Mouse (Mus musculus): ENCODE measurements around the gene Prph.
"Not testable (repeated sequence)": the region's sequence is repeated elsewhere in the genome, so short reads cannot be mapped to it uniquely, and the experiment has no call there.

Prph gene

GRCm38 (mm10) chr15:99033498-99034270 lies 21.3 kb upstream of the Prph start:
- DNase-seq (ENCODE audit: low read depth, low spot score) = no peak

- DNase-seq (ENCODE audit: low read depth, low spot score) = no peak
These were observed 19.5 kb upstream of the Prph start for GRCm38 (mm10) chr15:99035431-99035830.

- DNase-seq (ENCODE audit: low read depth, low spot score) = no peak
These were observed 18.6 kb upstream of the Prph start for GRCm38 (mm10) chr15:99036249-99036905.

- no peak for DNase-seq (ENCODE audit: low read depth, low spot score)
These were observed 16.9 kb upstream of the Prph start for GRCm38 (mm10) chr15:99038025-99038424.

- no peak for DNase-seq (ENCODE audit: low read depth, low spot score)
These were observed 16.2 kb upstream of the Prph start for GRCm38 (mm10) chr15:99038797-99039196.

GRCm38 (mm10) chr15:99039306-99039705 lies 15.7 kb upstream of the Prph start:
- no peak for DNase-seq (ENCODE audit: low read depth, low spot score)

- DNase-seq (ENCODE audit: low read depth, low spot score) = peak; percentile 64
These were observed 14.7 kb upstream of the Prph start for GRCm38 (mm10) chr15:99039996-99040919.

GRCm38 (mm10) chr15:99040920-99041856 lies 13.8 kb upstream of the Prph start:
- no peak for DNase-seq (ENCODE audit: low read depth, low spot score)

GRCm38 (mm10) chr15:99042334-99042733 lies 12.6 kb upstream of the Prph start:
- DNase-seq (ENCODE audit: low read depth, low spot score) = no peak

GRCm38 (mm10) chr15:99044854-99045253 lies 10.1 kb upstream of the Prph start:
- DNase-seq (ENCODE audit: low read depth, low spot score) = peak; percentile 87

GRCm38 (mm10) chr15:99045734-99046133 lies 9.2 kb upstream of the Prph start:
- not testable (repeated sequence) for DNase-seq (ENCODE audit: low read depth, low spot score)

- DNase-seq (ENCODE audit: low read depth, low spot score) = peak; percentile 85
These were observed 5.3 kb upstream of the Prph start for GRCm38 (mm10) chr15:99049473-99050253.

- DNase-seq (ENCODE audit: low read depth, low spot score) = peak; percentile 85
These were observed 1.6 kb upstream of the Prph start for GRCm38 (mm10) chr15:99053373-99053772.

- DNase-seq (ENCODE audit: low read depth, low spot score) = peak; percentile 61
These were observed 562 bp downstream of the Prph start for GRCm38 (mm10) chr15:99055511-99055961.

- DNase-seq (ENCODE audit: low read depth, low spot score) = peak; percentile 92
These were observed 1.4 kb downstream of the Prph start for GRCm38 (mm10) chr15:99056332-99056731.

- no peak for DNase-seq (ENCODE audit: low read depth, low spot score)
These were observed 10.7 kb downstream of the Prph start for GRCm38 (mm10) chr15:99065557-99066165.

- DNase-seq (ENCODE audit: low read depth, low spot score) = peak; percentile 42
These were observed 17.0 kb downstream of the Prph start for GRCm38 (mm10) chr15:99071988-99072387.

- DNase-seq (ENCODE audit: low read depth, low spot score) = peak; percentile 33
These were observed 19.1 kb downstream of the Prph start, which contains the start of gene Troap for GRCm38 (mm10) chr15:99074019-99074599. Gene Troap, plus strand, starts transcription at chr15:99074575.
